17 mouse cellular contexts compared by ENCODE assay signal in genomic region chr16:4021241-4021640, GRCm38 (mm10). TPM values are rescaled to one million over a fixed set of nuclear protein-coding genes. Genes with fewer than 3 reads are reported as not detected.
"Had no signal": no experiment of that assay in that cellular context is flagged by ENCODE, and none has a peak within 500 bp of the region (broad histone marks: within the 10 kb centered on the region; RNA-seq: fewer than 3 reads in every experiment).

No protein-coding gene starts in this region.

- H3K9me3 ChIP-seq: liver, embryonic 15.5 days; lung, embryonic 15.5 days; midbrain, embryonic 13.5 days; midbrain, embryonic 15.5 days; neural tube, embryonic 12.5 days had no signal

- H3K36me3 ChIP-seq: liver, embryonic 15.5 days; lung, embryonic 15.5 days; midbrain, embryonic 13.5 days; midbrain, embryonic 15.5 days; neural tube, embryonic 12.5 days had no signal

- H3K4me3 ChIP-seq: liver, embryonic 15.5 days; lung, embryonic 15.5 days; megakaryocyte, embryonic 14.5 days; midbrain, embryonic 13.5 days; midbrain, embryonic 15.5 days; neural tube, embryonic 12.5 days had no signal

- H3K27ac ChIP-seq: liver, embryonic 15.5 days; lung, embryonic 15.5 days; macrophage; midbrain, embryonic 13.5 days; midbrain, embryonic 15.5 days; neural tube, embryonic 12.5 days had no signal

- H3K9ac ChIP-seq: liver, embryonic 15.5 days; liver, postnatal 0 days; lung, embryonic 15.5 days; midbrain, embryonic 13.5 days; midbrain, embryonic 15.5 days; neural tube, embryonic 12.5 days had no signal

- H3K4me1 ChIP-seq: liver, embryonic 15.5 days; lung, embryonic 15.5 days; megakaryocyte, embryonic 14.5 days; midbrain, embryonic 13.5 days; midbrain, embryonic 15.5 days; neural tube, embryonic 12.5 days had no signal

- H3K4me2 ChIP-seq: liver, embryonic 15.5 days; lung, embryonic 15.5 days; midbrain, embryonic 11.5 days; midbrain, embryonic 13.5 days; midbrain, embryonic 15.5 days; neural tube, embryonic 12.5 days had no signal

- H3K27me3 ChIP-seq: lung, embryonic 15.5 days; midbrain, embryonic 13.5 days; midbrain, embryonic 15.5 days; neural tube, embryonic 12.5 days had no signal

- DNase-seq: liver, postnatal 0 days; lung, postnatal 14 days; lung, postnatal 36 days; right cerebral cortex, postnatal 14 days; thymus, adult 18-20 months; thymus, postnatal 36 days had no signal

- ATAC-seq: liver, postnatal 0 days; lung, postnatal 0 days; midbrain, embryonic 13.5 days; midbrain, embryonic 15.5 days had no signal

RNA-seq across cellular contexts. Expression of gene Dnase1, which starts 15.5 kb away (rescaled TPM):
- total RNA-seq: midbrain, postnatal 0 days; monocyte, adult 5-6 weeks had no signal
- polyA plus RNA-seq: macrophage had no signal
